Mouse (Mus musculus) neural tube, embryonic 15.5 days (tissue): ENCODE data around the gene Snrpn. TPM values are rescaled to one million over a fixed set of nuclear protein-coding genes. Genes with fewer than 3 reads are reported as not detected.
A peak's percentile ranks its signal among the peaks of the same experiment; 100 is the strongest.
"Not testable (repeated sequence)": the region's sequence is repeated elsewhere in the genome, so short reads cannot be mapped to it uniquely, and the experiment has no call there.

Experiments
- ATAC-seq: fragments of 200-750 bp; cut with Nextera tagmentation; 2 replicates; pipeline ENCODE4 v1.8.0; 2017; ENCODE audit warnings: mild to moderate bottlenecking, moderate TSS enrichment, moderate library complexity; ENCODE audit not compliant: low FRiP score
- H3K27ac ChIP-seq: fragments of 300-500 bp; sonication (generic); replicated peaks from 2 replicates; pipeline ENCODE4 v1.5.1; 2015; ENCODE audit warnings: mild to moderate bottlenecking, inconsistent platforms
- H3K27me3 ChIP-seq: fragments of 300-500 bp; sonication (generic); replicated peaks from 2 replicates; pipeline ENCODE4 v1.6.1; 2015; ENCODE audit warnings: inconsistent platforms
- H3K36me3 ChIP-seq: fragments of 300-500 bp; sonication (generic); 2 replicates; pipeline ENCODE4 v1.6.1; 2015; ENCODE audit warnings: inconsistent platforms
- H3K4me1 ChIP-seq: fragments of 300-500 bp; sonication (generic); 2 replicates; pipeline ENCODE4 v1.6.1; 2015; ENCODE audit warnings: inconsistent platforms
- H3K4me2 ChIP-seq: fragments of 300-500 bp; sonication (generic); 2 replicates; pipeline ENCODE4 v1.6.1; 2015; ENCODE audit warnings: inconsistent platforms, mild to moderate bottlenecking, moderate library complexity
- H3K4me3 ChIP-seq: fragments of 300-500 bp; sonication (generic); replicated peaks from 2 replicates; pipeline ENCODE4 v1.5.1; 2015; ENCODE audit warnings: mild to moderate bottlenecking, inconsistent platforms
- H3K9ac ChIP-seq: fragments of 300-500 bp; sonication (generic); replicated peaks from 2 replicates; pipeline ENCODE4 v1.6.1; 2015; ENCODE audit warnings: mild to moderate bottlenecking, inconsistent platforms
- H3K9me3 ChIP-seq: fragments of 300-500 bp; sonication (generic); replicated peaks from 2 replicates; pipeline ENCODE4 v1.6.1; 2016; ENCODE audit warnings: inconsistent platforms
- WGBS: fragments of 180-500 bp; shearing (Covaris S2); methylation state at CpG from one replicate; pipeline ENCODE4 v1.1.7; 2015; ENCODE audit warnings: mixed read lengths; 5-methylcytosine and 5-hydroxymethylcytosine counted together
- polyA plus RNA-seq: library from polyadenylated mRNA; unstranded; fragments of >200 nt; fragmentation: Nextera tagmentation; extraction: Ambion mirVana; gene quantifications from 2 replicates; pipeline ENCODE4 v1.2.1, GENCODE M21; 2015

The Snrpn gene
- polyA plus RNA-seq, result 980 and 1,191 TPM in 2 replicates

- H3K4me3 ChIP-seq, result no peak within 1 kb of the TSS
- H3K9me3 ChIP-seq, result no peaks in the 10 kb centered on the region; the same call in 1 of the 2 replicates
- WGBS, result 59% methylated on average over 4 of the region's 4 CpGs
- H3K27ac ChIP-seq, result no peak within 1 kb of the TSS
- no peak for ATAC-seq
- no peaks in the 10 kb centered on the region for H3K4me1 ChIP-seq
- no peaks in the 10 kb centered on the region for H3K27me3 ChIP-seq
- H3K36me3 ChIP-seq, result no peaks in the 10 kb centered on the region
- no peak within 1 kb of the TSS for H3K4me2 ChIP-seq
- H3K9ac ChIP-seq, result no peak within 1 kb of the TSS
Observed at GRCm38 (mm10) chr7:60139742-60140480, at the start of gene Snrpn. TSS of gene Snrpn (minus strand) at chr7:60140219.

- Histone ChIP-seq H3K4me2 (peak overlapping the region; percentile 22), H3K36me3 (no peaks in the 10 kb centered on the region), H3K9me3 (no peaks in the 10 kb centered on the region), H3K9ac (no peak overlapping the region), H3K27ac (peak overlapping the region; percentile 70), H3K4me3 (0 out of 2 replicates have a peak overlapping the region, but pooled peaks have one; percentile 10), H3K27me3 (no peaks in the 10 kb centered on the region), H3K4me1 (no peaks in the 10 kb centered on the region)
- 51% methylated on average over 5 of the region's 5 CpGs for WGBS
- ATAC-seq, result peak; percentile 92
Observed at GRCm38 (mm10) chr7:60170250-60171185, 30.5 kb upstream of the Snrpn start.

DNA sequence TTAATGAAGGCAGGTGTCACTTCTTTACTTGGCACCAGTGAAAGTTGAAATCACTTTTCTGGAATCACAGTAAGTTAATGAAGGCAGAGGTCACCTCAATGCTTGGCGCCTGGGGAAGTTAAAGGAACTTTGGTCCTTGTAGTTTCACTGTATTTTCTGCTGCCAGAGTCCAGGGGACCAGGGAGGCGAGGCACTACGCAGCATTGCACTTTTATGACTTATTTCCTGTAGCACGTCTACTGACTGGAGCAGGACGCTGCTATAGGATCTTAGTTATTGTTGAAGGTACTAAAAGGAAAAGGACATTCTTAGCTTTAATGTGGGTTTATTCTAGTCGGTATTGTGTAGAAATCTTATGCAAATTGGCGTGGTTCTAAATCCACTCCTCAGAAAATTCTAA, 14.7 kb downstream of the Snrpn start:
- no peaks in the 10 kb centered on the region for H3K4me1 ChIP-seq
- H3K9ac ChIP-seq, result no peak overlapping the region
- H3K4me3 ChIP-seq, result no peak overlapping the region
- 70% methylated on average over 7 of the region's 7 CpGs for WGBS
- no peaks in the 10 kb centered on the region for H3K36me3 ChIP-seq
- no peaks in the 10 kb centered on the region for H3K9me3 ChIP-seq
- H3K27ac ChIP-seq, result no peak overlapping the region
- ATAC-seq, result no peak
- no peak overlapping the region for H3K4me2 ChIP-seq
- no peaks in the 10 kb centered on the region for H3K27me3 ChIP-seq

DNA sequence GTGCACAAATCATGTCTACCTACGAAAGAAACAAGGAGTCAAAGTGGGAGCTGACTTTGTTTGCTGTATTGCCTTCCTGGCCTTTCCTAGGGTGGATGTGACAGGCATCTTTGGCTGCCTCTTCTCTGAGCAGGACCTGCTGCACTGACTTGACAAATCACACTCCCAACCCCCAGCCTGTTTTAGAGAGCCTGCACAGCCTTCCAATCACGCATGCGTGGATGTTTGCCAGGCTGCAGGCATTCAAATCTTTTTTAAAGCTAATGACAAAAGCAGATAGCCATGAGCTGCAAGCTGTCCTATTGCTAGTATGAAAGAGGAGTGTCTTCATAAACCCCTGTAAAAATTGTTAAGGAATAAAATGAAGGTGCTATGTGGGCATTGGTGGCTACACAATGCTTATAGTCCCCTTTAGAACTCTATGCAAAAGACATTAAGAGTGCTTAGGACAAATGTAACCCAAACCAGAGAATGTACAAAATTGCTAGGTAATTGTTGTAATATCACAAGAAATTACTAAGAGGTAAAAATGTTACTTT, 16.9 kb downstream of the Snrpn start:
- H3K4me2 ChIP-seq, H3K9ac ChIP-seq, H3K4me3 ChIP-seq, H3K9me3 ChIP-seq, H3K4me1 ChIP-seq, H3K36me3 ChIP-seq, ATAC-seq, H3K27me3 ChIP-seq, H3K27ac ChIP-seq: not testable (repeated sequence)
- WGBS, result 58% methylated on average over 3 of the region's 3 CpGs

- ATAC-seq, result no peak
- no peaks in the 10 kb centered on the region for H3K9me3 ChIP-seq
- WGBS, result 71% methylated on average over 2 of the region's 2 CpGs
Observed at GRCm38 (mm10) chr7:60122434-60123085, 17.5 kb downstream of the Snrpn start.

DNA sequence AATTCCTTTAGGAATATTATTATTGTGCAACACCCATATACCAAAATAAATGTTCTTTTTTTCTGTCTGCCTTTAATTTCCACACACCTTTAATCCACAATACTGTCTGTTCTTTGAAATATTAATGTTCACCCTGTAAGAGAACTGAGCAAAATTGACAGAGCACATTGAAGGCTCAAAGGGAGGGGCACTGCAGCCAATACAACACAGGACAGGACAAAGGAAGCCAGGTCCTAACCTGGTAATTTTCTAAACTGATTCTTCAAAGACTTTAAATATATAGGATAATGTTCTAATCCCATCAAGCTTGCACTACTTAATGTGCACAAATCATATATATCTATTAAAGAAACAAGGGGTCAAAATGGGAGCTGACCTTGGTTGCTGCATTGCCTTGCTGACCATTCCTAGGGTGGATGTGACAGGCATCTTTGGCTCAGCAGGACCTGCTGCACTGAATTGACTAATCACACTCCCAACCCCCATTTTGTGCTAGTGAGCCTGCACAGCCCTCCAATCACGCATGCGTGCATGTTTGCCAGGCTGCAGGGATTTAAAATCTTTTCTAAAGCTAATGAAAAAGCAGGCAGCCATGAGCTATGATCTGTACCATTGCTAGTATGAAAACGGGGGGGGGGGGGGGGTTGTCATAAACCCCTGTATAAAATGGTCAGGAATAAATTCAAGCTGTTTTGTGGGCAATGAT, 42.7 kb downstream of the Snrpn start:
- Histone ChIP-seq H3K4me2 (peak overlapping the region; percentile 27; the same call in 1 of the 2 replicates), H3K36me3 (no peaks in the 10 kb centered on the region), H3K4me3 (no peak overlapping the region), H3K9me3 (no peaks in the 10 kb centered on the region), H3K27ac (peak overlapping the region; percentile 41), H3K4me1 (no peaks in the 10 kb centered on the region), H3K9ac (no peak overlapping the region), H3K27me3 (no peaks in the 10 kb centered on the region)
- ATAC-seq, result peak; percentile 88
- WGBS, result 58% methylated on average over 3 of the region's 3 CpGs

More at GRCm38 (mm10) chr7:60122434-60123085, 17.5 kb downstream of the Snrpn start:
- Histone ChIP-seq H3K9ac (no peak overlapping the region), H3K27ac (no peak overlapping the region), H3K4me2 (no peak overlapping the region), H3K36me3 (no peaks in the 10 kb centered on the region), H3K27me3 (no peaks in the 10 kb centered on the region), H3K4me3 (no peak overlapping the region), H3K4me1 (no peaks in the 10 kb centered on the region)

- Histone ChIP-seq H3K27me3 (no peaks in the 10 kb centered on the region), H3K4me1 (no peaks in the 10 kb centered on the region), H3K9me3 (no peaks in the 10 kb centered on the region), H3K36me3 (no peaks in the 10 kb centered on the region), H3K9ac (no peak overlapping the region), H3K27ac (no peak overlapping the region), H3K4me3 (no peak overlapping the region), H3K4me2 (no peak overlapping the region)
- ATAC-seq, result no peak
- 76% methylated on average over 2 of the region's 2 CpGs for WGBS
Observed at GRCm38 (mm10) chr7:60076301-60076700, 63.7 kb downstream of the Snrpn start.

DNA sequence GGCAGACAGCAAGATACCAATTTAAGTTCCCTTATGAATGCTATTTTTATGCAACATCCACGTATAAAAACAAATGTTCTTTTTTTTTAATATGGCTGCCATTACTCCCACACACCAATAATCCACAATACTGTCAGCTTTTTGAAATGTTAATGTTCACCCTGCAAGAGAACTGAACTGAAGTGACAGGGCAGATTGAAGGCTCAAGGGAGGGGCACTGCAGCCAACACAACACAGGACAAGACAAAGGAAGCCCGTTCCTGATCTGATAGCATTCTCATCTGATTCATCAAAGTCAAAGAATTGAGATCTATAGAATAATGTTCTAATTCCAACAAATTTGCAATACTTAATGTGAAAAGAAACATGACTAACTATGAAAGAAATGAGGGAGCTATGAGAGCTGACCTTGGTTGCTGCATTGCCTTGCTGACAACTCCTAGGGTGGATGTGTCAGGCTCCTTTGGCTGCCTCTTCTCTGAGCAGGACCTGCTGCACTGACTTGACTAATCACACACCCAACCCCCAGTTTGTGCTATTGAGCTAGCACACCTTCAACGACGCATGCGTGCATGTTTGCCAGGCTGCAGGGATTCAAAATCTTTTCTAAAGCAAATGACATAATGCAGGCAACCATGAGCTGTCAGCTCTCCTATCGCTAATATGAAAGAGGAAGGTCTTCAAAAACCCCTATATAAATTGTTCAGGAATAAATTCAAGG, 92.4 kb downstream of the Snrpn start:
- H3K4me3 ChIP-seq, result no peak overlapping the region
- no peaks in the 10 kb centered on the region for H3K27me3 ChIP-seq
- no peak overlapping the region for H3K9ac ChIP-seq
- H3K4me2 ChIP-seq, result no peak overlapping the region
- H3K36me3 ChIP-seq, result no peaks in the 10 kb centered on the region
- H3K9me3 ChIP-seq, result no peaks in the 10 kb centered on the region
- H3K4me1 ChIP-seq, result no peaks in the 10 kb centered on the region
- 76% methylated on average over 6 of the region's 6 CpGs for whole genome bisulfite sequencing
- H3K27ac ChIP-seq, result no peak overlapping the region
- ATAC-seq, result no peak

GRCm38 (mm10) chr7:60013186-60013585, 126.8 kb downstream of the Snrpn start:
- ATAC-seq, result no peak
- WGBS, result 52% methylated on average over 3 of the region's 3 CpGs
- H3K27me3 ChIP-seq, result no peaks in the 10 kb centered on the region
- no peaks in the 10 kb centered on the region for H3K4me1 ChIP-seq
- no peak overlapping the region for H3K9ac ChIP-seq
- H3K4me3 ChIP-seq, result no peak overlapping the region
- no peak overlapping the region for H3K27ac ChIP-seq
- H3K4me2 ChIP-seq, result no peak overlapping the region
- no peaks in the 10 kb centered on the region for H3K36me3 ChIP-seq
- H3K9me3 ChIP-seq, result no peaks in the 10 kb centered on the region

- no peak for ATAC-seq
- Histone ChIP-seq H3K9ac (no peak overlapping the region), H3K9me3 (no peaks in the 10 kb centered on the region), H3K4me3 (no peak overlapping the region), H3K4me2 (no peak overlapping the region), H3K27me3 (no peaks in the 10 kb centered on the region), H3K27ac (no peak overlapping the region), H3K36me3 (no peaks in the 10 kb centered on the region), H3K4me1 (no peaks in the 10 kb centered on the region)
- 46% methylated on average over 3 of the region's 3 CpGs for WGBS
Observed at GRCm38 (mm10) chr7:60007727-60008360, 132.2 kb downstream of the Snrpn start.
